Mouse (Mus musculus): ENCODE results near the gene Sin3a.

Gene Sin3a

DNA sequence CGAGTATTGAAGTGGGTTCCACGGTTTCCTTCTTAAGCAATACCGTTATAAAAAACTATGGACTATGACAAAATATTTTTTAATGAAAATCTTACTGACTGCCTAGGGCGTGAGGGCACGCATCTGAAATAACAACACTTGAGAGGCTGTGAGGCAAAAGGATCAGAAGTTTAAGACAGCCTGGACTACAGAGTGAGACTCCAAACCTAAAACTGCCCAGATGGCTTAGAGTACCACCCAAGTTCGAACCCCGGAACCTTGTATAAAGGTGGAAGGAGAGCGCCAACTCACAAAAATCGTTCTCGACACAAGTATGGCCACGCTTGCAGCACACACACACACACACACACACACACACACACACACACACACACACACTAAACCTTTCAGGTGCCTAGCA lies 86.7 kb downstream of the Sin3a start:
- no peak for ATAC-seq (ENCODE audit: insufficient number of reproducible peaks, low FRiP score, low TSS enrichment)

DNA sequence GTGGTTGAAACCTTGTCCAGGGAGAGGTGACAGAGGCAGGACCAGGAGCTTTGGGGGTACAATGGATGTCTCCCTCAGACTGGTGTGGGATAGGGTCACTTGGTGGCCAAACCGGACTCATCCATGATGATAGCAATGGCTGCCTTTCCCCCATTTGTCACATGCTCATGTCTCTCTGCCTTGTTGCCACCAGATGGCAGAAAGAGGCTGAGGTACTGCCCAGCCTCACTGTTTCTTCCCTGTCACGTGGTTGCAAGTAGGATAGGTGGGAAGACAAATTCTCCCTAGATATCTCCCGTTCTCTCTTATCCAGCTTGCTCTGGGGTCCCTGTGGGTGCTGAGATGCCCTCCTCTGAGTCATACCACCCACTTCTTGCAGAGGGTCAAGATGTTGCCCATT lies 90.7 kb downstream of the Sin3a start:
- ATAC-seq (ENCODE audit: insufficient number of reproducible peaks, low FRiP score, low TSS enrichment), result no peak

DNA sequence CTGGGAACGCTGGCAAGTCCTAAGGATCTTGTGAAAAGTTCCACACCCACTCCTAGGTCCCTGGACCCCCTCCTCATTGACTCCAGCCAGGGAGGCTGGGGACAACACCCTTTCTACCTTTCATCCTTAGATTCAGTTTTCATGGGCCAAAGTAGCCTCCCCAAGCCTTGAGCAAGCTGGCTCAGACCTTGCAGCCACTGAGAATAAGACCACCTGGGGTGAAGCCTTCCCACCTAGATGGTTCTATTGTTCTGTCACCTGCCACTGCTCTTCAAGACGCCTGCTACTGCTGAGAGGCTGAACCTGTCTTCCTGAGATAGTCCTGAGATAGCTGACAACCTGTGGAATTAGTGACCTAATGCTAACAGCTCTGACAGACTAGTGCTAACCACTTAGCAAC lies 91.3 kb downstream of the Sin3a start:
- ATAC-seq (ENCODE audit: insufficient number of reproducible peaks, low FRiP score, low TSS enrichment), result no peak

DNA sequence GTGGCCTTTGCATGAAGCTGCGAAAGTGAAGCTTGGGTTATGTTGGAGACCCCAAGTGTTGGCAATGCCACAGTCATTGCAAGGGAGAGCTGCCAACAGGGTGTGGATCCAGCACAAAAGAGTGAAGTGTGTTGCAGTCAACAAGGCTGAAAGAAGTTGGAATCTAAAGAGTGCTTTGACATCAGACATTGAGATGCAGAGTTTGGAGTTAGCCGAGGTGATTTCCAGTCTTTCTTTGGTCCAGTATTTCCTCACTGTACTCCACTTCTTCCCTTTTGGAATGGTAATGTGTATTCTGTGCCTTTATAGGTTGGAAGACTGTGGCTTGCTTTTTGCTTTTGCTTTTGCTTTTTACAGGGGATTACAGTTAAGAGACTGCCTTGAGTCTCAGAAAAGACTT lies 94.3 kb downstream of the Sin3a start:
- no peak for ATAC-seq (ENCODE audit: insufficient number of reproducible peaks, low FRiP score, low TSS enrichment)

DNA sequence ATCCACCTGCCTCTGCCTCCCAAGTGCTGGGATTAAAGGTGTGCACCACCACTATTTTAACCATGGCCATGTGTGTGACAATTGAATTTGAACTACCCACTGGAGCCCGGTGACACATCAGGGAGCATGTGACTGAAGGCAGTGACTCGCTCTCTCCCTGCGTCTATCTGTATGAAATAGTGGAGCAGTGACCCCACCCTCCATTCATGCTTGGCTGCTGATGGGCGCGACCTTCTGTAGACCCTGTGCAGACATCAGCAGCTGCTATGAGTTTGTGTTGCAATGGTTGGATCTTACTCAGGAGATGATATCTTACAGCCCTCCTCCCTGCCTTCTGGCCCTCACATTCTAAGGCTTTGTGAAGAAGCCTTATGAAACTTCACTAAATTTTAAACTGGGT lies 96.6 kb downstream of the Sin3a start:
- ATAC-seq (ENCODE audit: insufficient number of reproducible peaks, low FRiP score, low TSS enrichment), result no peak

All from cerebellum, adult (tissue).